Mouse (Mus musculus): ENCODE data around the gene Brca1.

DNA sequence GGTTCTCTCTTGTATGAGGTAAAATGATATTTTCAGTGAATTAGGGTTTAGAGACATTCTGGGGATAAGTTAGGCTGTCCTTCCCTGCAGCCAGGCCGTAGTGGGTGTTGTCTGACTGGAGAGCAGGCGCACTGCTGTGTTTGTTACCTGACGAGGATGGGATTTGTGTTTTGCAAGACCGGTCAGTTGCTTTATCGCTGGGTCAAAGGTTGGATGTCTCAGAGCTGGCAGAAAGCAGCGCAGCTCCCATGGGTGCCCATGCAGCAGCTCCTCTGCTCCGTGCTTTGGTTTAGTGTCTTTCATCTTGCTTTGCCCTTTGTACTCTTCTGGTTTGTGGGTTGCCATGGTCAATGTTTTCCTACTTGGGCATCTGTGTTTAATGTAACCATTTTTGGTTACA, 4.8 kb upstream of the Brca1 start:
- TF ChIP-seq CTCF (IDR thresholded peaks at IDR 0.05; ENCODE audit: control insufficient read depth, insufficient read depth, insufficient replicate concordance, low read depth, low read length): no peak
- no peak for TF ChIP-seq POLR2A (IDR thresholded peaks at IDR 0.05; ENCODE audit: control insufficient read depth, low read depth, low read length)
